Mouse (Mus musculus) erythroblast, embryonic 14.5 days (primary cell): ENCODE data around the gene Sik3. TPM values are rescaled to one million over a fixed set of nuclear protein-coding genes. Genes with fewer than 3 reads are reported as not detected.

Experiments used
- H3K27me3 ChIP-seq: 2 replicates; pipeline ENCODE4 v1.6.1; 2012; ENCODE audit warnings: inconsistent platforms; ENCODE audit not compliant: control insufficient read depth
- H3K36me3 ChIP-seq: 2 replicates; pipeline ENCODE4 v1.6.1; 2012; ENCODE audit warnings: mild to moderate bottlenecking, inconsistent platforms; ENCODE audit not compliant: control insufficient read depth
- H3K4me1 ChIP-seq: 2 replicates; pipeline ENCODE4 v1.6.1; 2012; ENCODE audit warnings: inconsistent platforms; ENCODE audit not compliant: control insufficient read depth
- H3K4me3 ChIP-seq: replicated peaks from 2 replicates; pipeline ENCODE3; 2012; ENCODE audit warnings: moderate library complexity, mild to moderate bottlenecking, inconsistent platforms
- H3K9me3 ChIP-seq: 2 replicates; pipeline ENCODE4 v1.6.1; 2012; ENCODE audit warnings: low read length, inconsistent platforms, mixed read lengths; ENCODE audit not compliant: control insufficient read depth
- GATA1 ChIP-seq: IDR thresholded peaks from 2 replicates; pipeline ENCODE4 v1.6.1; 2012; ENCODE audit warnings: low read length, inconsistent platforms, mixed read lengths
- TAL1 ChIP-seq: IDR thresholded peaks from 3 replicates; pipeline ENCODE4 v1.6.1; 2012; ENCODE audit warnings: low read length, inconsistent platforms, mixed read lengths
- polyA plus RNA-seq: library from polyadenylated mRNA; stranded (reverse); fragments of >175 nt; gene quantifications from 2 replicates; pipeline ENCODE4 v1.2.3, GENCODE M21; 2012

The Sik3 gene
- polyA plus RNA-seq, 1 experiment = 0.13 TPM

GRCm38 (mm10) chr9:46191644-46192043, 179.0 kb downstream of the Sik3 start:
- no peak overlapping the region for H3K4me3 ChIP-seq
- H3K27me3 ChIP-seq = no peaks in the 10 kb centered on the region
- H3K9me3 ChIP-seq = no peaks in the 10 kb centered on the region
- TF ChIP-seq GATA1 = no peak
- no peak for TF ChIP-seq TAL1
- no peaks in the 10 kb centered on the region; the same call in 1 of the 2 replicates for H3K4me1 ChIP-seq
- H3K36me3 ChIP-seq = peaks cover 11% of the 10 kb centered on the region

- TF ChIP-seq TAL1 = no peak
- TF ChIP-seq GATA1 = no peak
- Histone ChIP-seq H3K27me3 (no peaks in the 10 kb centered on the region), H3K36me3 (peaks cover 11% of the 10 kb centered on the region), H3K9me3 (no peaks in the 10 kb centered on the region), H3K4me1 (peaks cover 2% of the 10 kb centered on the region), H3K4me3 (no peak overlapping the region)
Measured at GRCm38 (mm10) chr9:46192642-46193041, 180.0 kb downstream of the Sik3 start.

GRCm38 (mm10) chr9:46194809-46195208, 182.2 kb downstream of the Sik3 start:
- peaks cover 26% of the 10 kb centered on the region for H3K36me3 ChIP-seq
- no peak overlapping the region for H3K4me3 ChIP-seq
- TF ChIP-seq GATA1 = no peak
- H3K27me3 ChIP-seq = no peaks in the 10 kb centered on the region
- no peaks in the 10 kb centered on the region for H3K9me3 ChIP-seq
- H3K4me1 ChIP-seq = peaks cover 2% of the 10 kb centered on the region

GRCm38 (mm10) chr9:46196699-46197169, 184.1 kb downstream of the Sik3 start:
- no peak overlapping the region for H3K4me3 ChIP-seq
- no peaks in the 10 kb centered on the region for H3K9me3 ChIP-seq
- H3K36me3 ChIP-seq = peaks cover 29% of the 10 kb centered on the region
- TF ChIP-seq GATA1 (no peak), TAL1 (no peak)
- peaks cover 2% of the 10 kb centered on the region for H3K4me1 ChIP-seq
- H3K27me3 ChIP-seq = no peaks in the 10 kb centered on the region

- TF ChIP-seq TAL1 (no peak), GATA1 (no peak)
- peaks cover 2% of the 10 kb centered on the region for H3K4me1 ChIP-seq
- peaks cover 32% of the 10 kb centered on the region for H3K36me3 ChIP-seq
- H3K4me3 ChIP-seq = no peak overlapping the region
- no peaks in the 10 kb centered on the region for H3K9me3 ChIP-seq
- no peaks in the 10 kb centered on the region for H3K27me3 ChIP-seq
Measured at GRCm38 (mm10) chr9:46198461-46198860, 185.8 kb downstream of the Sik3 start.

GRCm38 (mm10) chr9:46198936-46199335, 186.3 kb downstream of the Sik3 start:
- Histone ChIP-seq H3K27me3 (no peaks in the 10 kb centered on the region), H3K4me1 (peaks cover 2% of the 10 kb centered on the region), H3K9me3 (no peaks in the 10 kb centered on the region), H3K36me3 (peaks cover 33% of the 10 kb centered on the region), H3K4me3 (no peak overlapping the region)
- TF ChIP-seq GATA1 (no peak), TAL1 (no peak)

- Histone ChIP-seq H3K9me3 (no peaks in the 10 kb centered on the region), H3K36me3 (peaks cover 36% of the 10 kb centered on the region), H3K4me1 (peaks cover 2% of the 10 kb centered on the region), H3K4me3 (no peak overlapping the region), H3K27me3 (no peaks in the 10 kb centered on the region)
- TF ChIP-seq GATA1 (no peak), TAL1 (no peak)
Measured at GRCm38 (mm10) chr9:46199609-46200008, 187.0 kb downstream of the Sik3 start.

- no peaks in the 10 kb centered on the region for H3K27me3 ChIP-seq
- H3K4me1 ChIP-seq = peaks cover 15% of the 10 kb centered on the region
- H3K36me3 ChIP-seq = peaks cover 44% of the 10 kb centered on the region
- no peaks in the 10 kb centered on the region for H3K9me3 ChIP-seq
- no peak for TF ChIP-seq GATA1
- TF ChIP-seq TAL1 = no peak
- H3K4me3 ChIP-seq = no peak overlapping the region
Measured at GRCm38 (mm10) chr9:46206834-46207500, 194.3 kb downstream of the Sik3 start.

GRCm38 (mm10) chr9:46207501-46207869, 194.9 kb downstream of the Sik3 start:
- peaks cover 48% of the 10 kb centered on the region for H3K36me3 ChIP-seq
- H3K4me3 ChIP-seq = no peak overlapping the region
- H3K27me3 ChIP-seq = no peaks in the 10 kb centered on the region
- no peaks in the 10 kb centered on the region for H3K9me3 ChIP-seq
- H3K4me1 ChIP-seq = peaks cover 15% of the 10 kb centered on the region
- TF ChIP-seq TAL1 (no peak), GATA1 (no peak)

GRCm38 (mm10) chr9:46208401-46208974, 195.9 kb downstream of the Sik3 start:
- TF ChIP-seq TAL1 (no peak), GATA1 (no peak)
- H3K4me3 ChIP-seq = no peak overlapping the region
- H3K36me3 ChIP-seq = peaks cover 55% of the 10 kb centered on the region

More at GRCm38 (mm10) chr9:46208401-46208974, 195.9 kb downstream of the Sik3 start:
- H3K4me1 ChIP-seq = peaks cover 15% of the 10 kb centered on the region
- H3K9me3 ChIP-seq = no peaks in the 10 kb centered on the region
- no peaks in the 10 kb centered on the region for H3K27me3 ChIP-seq
